Mouse (Mus musculus) kidney, embryonic 15.5 days (tissue): ENCODE results near the gene Dok1. TPM values are rescaled to one million over a fixed set of nuclear protein-coding genes. Genes with fewer than 3 reads are reported as not detected.

ENCODE experiments used
- ATAC-seq: fragments of 200-750 bp; cut with Nextera tagmentation; replicated peaks from 2 replicates; pipeline ENCODE4 v1.8.0; 2017; ENCODE audit warnings: moderate TSS enrichment; ENCODE audit not compliant: low FRiP score
- H3K27ac ChIP-seq: fragments of 300-500 bp; sonication (generic); 2 replicates; pipeline ENCODE4 v1.5.1; 2015; ENCODE audit warnings: mild to moderate bottlenecking, inconsistent platforms
- H3K27me3 ChIP-seq: fragments of 300-500 bp; sonication (generic); 2 replicates; pipeline ENCODE4 v1.6.1; 2015; ENCODE audit warnings: inconsistent platforms
- H3K36me3 ChIP-seq: fragments of 300-500 bp; sonication (generic); 2 replicates; pipeline ENCODE4 v1.6.1; 2015; ENCODE audit warnings: inconsistent platforms
- H3K4me1 ChIP-seq: fragments of 300-500 bp; sonication (generic); 2 replicates; pipeline ENCODE4 v1.6.1; 2015; ENCODE audit warnings: inconsistent platforms
- H3K4me2 ChIP-seq: fragments of 300-500 bp; sonication (generic); 2 replicates; pipeline ENCODE4 v1.6.1; 2015; ENCODE audit warnings: moderate library complexity, mild to moderate bottlenecking, inconsistent platforms
- H3K4me3 ChIP-seq: fragments of 300-500 bp; sonication (generic); replicated peaks from 2 replicates; pipeline ENCODE4 v1.5.1; 2015; ENCODE audit warnings: mild to moderate bottlenecking, inconsistent platforms
- H3K9ac ChIP-seq: fragments of 300-500 bp; sonication (generic); 2 replicates; pipeline ENCODE4 v1.6.1; 2015; ENCODE audit warnings: mild to moderate bottlenecking, inconsistent platforms
- H3K9me3 ChIP-seq: fragments of 300-500 bp; sonication (generic); replicated peaks from 2 replicates; pipeline ENCODE4 v1.6.1; 2016; ENCODE audit warnings: inconsistent platforms
- WGBS: fragments of 180-500 bp; shearing (Covaris S2); methylation state at CpG from one replicate; pipeline ENCODE4 v1.1.7; 2015; ENCODE audit warnings: mixed read lengths; 5-methylcytosine and 5-hydroxymethylcytosine counted together
- polyA plus RNA-seq: library from polyadenylated mRNA; unstranded; fragments of >200 nt; fragmentation: Nextera tagmentation; extraction: Ambion mirVana; gene quantifications from 2 replicates; pipeline ENCODE4 v1.2.1, GENCODE M21; 2015

The Dok1 gene
- polyA plus RNA-seq, 1 experiment from 2014 or later = 13.7 TPM

- no peak overlapping the region for H3K4me3 ChIP-seq
- 0 out of 2 replicates have a peak, but pooled peaks cover 7% of the 10 kb centered on the region for H3K4me1 ChIP-seq
- H3K4me2 ChIP-seq = no peak overlapping the region
- WGBS = 93% methylated on average over 2 of the region's 2 CpGs
- no peak for ATAC-seq
- H3K9ac ChIP-seq = no peak overlapping the region
- H3K36me3 ChIP-seq = no peaks in the 10 kb centered on the region
- H3K27ac ChIP-seq = no peak overlapping the region
- H3K9me3 ChIP-seq = no peaks in the 10 kb centered on the region
- H3K27me3 ChIP-seq = peaks cover 4% of the 10 kb centered on the region
Measured at GRCm38 (mm10) chr6:83023786-83024185, 9.5 kb downstream of the Dok1 start.

- H3K27me3 ChIP-seq = no peaks in the 10 kb centered on the region
- 0 out of 2 replicates have a peak, but pooled peaks cover 7% of the 10 kb centered on the region for H3K4me1 ChIP-seq
- H3K27ac ChIP-seq = no peak overlapping the region
- no peak for ATAC-seq
- no peaks in the 10 kb centered on the region for H3K36me3 ChIP-seq
- WGBS = 87% methylated on average over 9 of the region's 9 CpGs
- no peak overlapping the region for H3K4me2 ChIP-seq
- no peaks in the 10 kb centered on the region for H3K9me3 ChIP-seq
- no peak overlapping the region for H3K9ac ChIP-seq
- H3K4me3 ChIP-seq = no peak overlapping the region
Measured at GRCm38 (mm10) chr6:83023008-83023407, 10.3 kb downstream of the Dok1 start.

- Histone ChIP-seq H3K4me1 (no peaks in the 10 kb centered on the region), H3K9ac (no peak overlapping the region), H3K4me3 (no peak overlapping the region), H3K9me3 (no peaks in the 10 kb centered on the region), H3K27ac (no peak overlapping the region), H3K27me3 (no peaks in the 10 kb centered on the region), H3K4me2 (no peak overlapping the region), H3K36me3 (no peaks in the 10 kb centered on the region)
- whole genome bisulfite sequencing = 48% methylated on average over 4 of the region's 4 CpGs
- peak; percentile 53; the same call in 1 of the 2 replicates for ATAC-seq
Measured at GRCm38 (mm10) chr6:83020836-83021593, 12.3 kb downstream of the Dok1 start.

- Histone ChIP-seq H3K9me3 (no peaks in the 10 kb centered on the region), H3K27ac (no peak overlapping the region), H3K4me1 (no peaks in the 10 kb centered on the region), H3K36me3 (no peaks in the 10 kb centered on the region), H3K4me3 (no peak overlapping the region), H3K27me3 (no peaks in the 10 kb centered on the region), H3K4me2 (no peak overlapping the region), H3K9ac (no peak overlapping the region)
- ATAC-seq = no peak
- WGBS = 85% methylated on average over 6 of the region's 6 CpGs
Measured at GRCm38 (mm10) chr6:83020121-83020520, 13.2 kb downstream of the Dok1 start.

- no peak overlapping the region for H3K4me2 ChIP-seq
- H3K27ac ChIP-seq = no peak overlapping the region
- ATAC-seq = no peak
- 71% methylated on average over 3 of the region's 3 CpGs for WGBS
- no peaks in the 10 kb centered on the region for H3K27me3 ChIP-seq
- no peaks in the 10 kb centered on the region for H3K4me1 ChIP-seq
- H3K36me3 ChIP-seq = no peaks in the 10 kb centered on the region
- no peak overlapping the region for H3K9ac ChIP-seq
- no peak overlapping the region for H3K4me3 ChIP-seq
- no peaks in the 10 kb centered on the region for H3K9me3 ChIP-seq
Measured at GRCm38 (mm10) chr6:83019044-83019443, 14.2 kb downstream of the Dok1 start.

- H3K4me2 ChIP-seq = no peak overlapping the region
- H3K36me3 ChIP-seq = no peaks in the 10 kb centered on the region
- no peaks in the 10 kb centered on the region for H3K4me1 ChIP-seq
- WGBS = 52% methylated on average over 3 of the region's 3 CpGs
- no peak for ATAC-seq
- H3K9me3 ChIP-seq = no peaks in the 10 kb centered on the region
- H3K9ac ChIP-seq = no peak overlapping the region
- H3K27ac ChIP-seq = no peak overlapping the region
- no peaks in the 10 kb centered on the region for H3K27me3 ChIP-seq
- H3K4me3 ChIP-seq = no peak overlapping the region
Measured at GRCm38 (mm10) chr6:83017190-83017589, 16.1 kb downstream of the Dok1 start.

- Histone ChIP-seq H3K4me2 (no peak overlapping the region), H3K36me3 (no peaks in the 10 kb centered on the region), H3K9ac (no peak overlapping the region), H3K4me1 (no peaks in the 10 kb centered on the region), H3K4me3 (no peak overlapping the region), H3K27ac (no peak overlapping the region), H3K9me3 (no peaks in the 10 kb centered on the region), H3K27me3 (no peaks in the 10 kb centered on the region)
- no peak for ATAC-seq
- WGBS = 82% methylated on average over 2 of the region's 2 CpGs
Measured at GRCm38 (mm10) chr6:83015749-83016148, 17.5 kb downstream of the Dok1 start.

GRCm38 (mm10) chr6:83014482-83015466 is 18.5 kb downstream of the Dok1 start:
- no peak overlapping the region for H3K4me3 ChIP-seq
- 0 out of 2 replicates have a peak overlapping the region, but pooled peaks have one; percentile 19 for H3K27ac ChIP-seq
- H3K4me1 ChIP-seq = peaks cover 8% of the 10 kb centered on the region
- H3K27me3 ChIP-seq = no peaks in the 10 kb centered on the region
- 75% methylated on average over 12 of the region's 12 CpGs for WGBS
- H3K9me3 ChIP-seq = no peaks in the 10 kb centered on the region
- ATAC-seq = peak; percentile 82; the same call in 1 of the 2 replicates
- H3K36me3 ChIP-seq = no peaks in the 10 kb centered on the region
- H3K9ac ChIP-seq = no peak overlapping the region
- H3K4me2 ChIP-seq = no peak overlapping the region

GRCm38 (mm10) chr6:83013444-83013843 is 19.8 kb downstream of the Dok1 start:
- Histone ChIP-seq H3K27ac (0 out of 2 replicates have a peak overlapping the region, but pooled peaks have one; percentile 35), H3K9me3 (no peaks in the 10 kb centered on the region), H3K9ac (no peak overlapping the region), H3K27me3 (no peaks in the 10 kb centered on the region), H3K4me3 (no peak overlapping the region), H3K36me3 (no peaks in the 10 kb centered on the region), H3K4me1 (peaks cover 8% of the 10 kb centered on the region), H3K4me2 (no peak overlapping the region)
- ATAC-seq = no peak
- 57% methylated on average over 5 of the region's 5 CpGs for WGBS

GRCm38 (mm10) chr6:83011756-83012155 is 21.5 kb downstream of the Dok1 start:
- H3K27ac ChIP-seq = no peak overlapping the region
- no peaks in the 10 kb centered on the region for H3K9me3 ChIP-seq
- no peak for ATAC-seq

GRCm38 (mm10) chr6:83011255-83011654 is 22.0 kb downstream of the Dok1 start:
- ATAC-seq = no peak
- Histone ChIP-seq H3K27me3 (no peaks in the 10 kb centered on the region), H3K27ac (no peak overlapping the region), H3K9ac (no peak overlapping the region), H3K4me2 (no peak overlapping the region), H3K4me1 (peaks cover 8% of the 10 kb centered on the region), H3K4me3 (no peak overlapping the region), H3K9me3 (no peaks in the 10 kb centered on the region), H3K36me3 (no peaks in the 10 kb centered on the region)
- WGBS = 82% methylated on average over 7 of the region's 7 CpGs

More at GRCm38 (mm10) chr6:83011756-83012155, 21.5 kb downstream of the Dok1 start:
- 78% methylated on average over 6 of the region's 6 CpGs for WGBS
- peaks cover 8% of the 10 kb centered on the region for H3K4me1 ChIP-seq
- no peak overlapping the region for H3K9ac ChIP-seq
- no peak overlapping the region for H3K4me2 ChIP-seq
- H3K4me3 ChIP-seq = no peak overlapping the region
- H3K27me3 ChIP-seq = no peaks in the 10 kb centered on the region
- H3K36me3 ChIP-seq = no peaks in the 10 kb centered on the region

GRCm38 (mm10) chr6:83010010-83010409 is 23.3 kb downstream of the Dok1 start:
- Histone ChIP-seq H3K4me1 (peaks cover 13% of the 10 kb centered on the region), H3K36me3 (no peaks in the 10 kb centered on the region), H3K4me2 (no peak overlapping the region), H3K4me3 (no peak overlapping the region), H3K27ac (no peak overlapping the region), H3K9ac (no peak overlapping the region), H3K9me3 (no peaks in the 10 kb centered on the region), H3K27me3 (no peaks in the 10 kb centered on the region)
- ATAC-seq = no peak
- 53% methylated on average over 7 of the region's 7 CpGs for WGBS
